Mouse (Mus musculus) midbrain, embryonic 16.5 days (tissue): Measurements from ENCODE around the gene Kifc1. TPM values are rescaled to one million over a fixed set of nuclear protein-coding genes. Genes with fewer than 3 reads are reported as not detected.
A peak's percentile ranks its signal among the peaks of the same experiment; 100 is the strongest.
"Not testable (repeated sequence)": the region's sequence is repeated elsewhere in the genome, so short reads cannot be mapped to it uniquely, and the experiment has no call there.

Experiments used
- ATAC-seq: fragments of 200-750 bp; cut with Nextera tagmentation; 2 replicates; pipeline ENCODE4 v1.8.0; 2017; ENCODE audit warnings: moderate TSS enrichment
- H3K27ac ChIP-seq: fragments of 300-500 bp; sonication (generic); 2 replicates; pipeline ENCODE4 v1.5.1; 2014; ENCODE audit warnings: mild to moderate bottlenecking, low read length, mixed read lengths
- H3K27me3 ChIP-seq: fragments of 300-500 bp; sonication (generic); 2 replicates; pipeline ENCODE4 v1.6.1; 2014; ENCODE audit warnings: low read depth, low read length, mixed read lengths; ENCODE audit not compliant: control insufficient read depth, insufficient read depth
- H3K36me3 ChIP-seq: fragments of 300-500 bp; sonication (generic); 2 replicates; pipeline ENCODE4 v1.6.1; 2014; ENCODE audit warnings: mild to moderate bottlenecking, low read length, moderate library complexity, mixed read lengths; ENCODE audit not compliant: control insufficient read depth, insufficient read depth
- H3K4me1 ChIP-seq: fragments of 300-500 bp; sonication (generic); 2 replicates; pipeline ENCODE4 v1.6.1; 2014; ENCODE audit warnings: mild to moderate bottlenecking, low read length, mixed read lengths; ENCODE audit not compliant: control insufficient read depth, insufficient read depth
- H3K4me2 ChIP-seq: fragments of 300-500 bp; sonication (generic); 2 replicates; pipeline ENCODE4 v1.6.1; 2014; ENCODE audit warnings: mild to moderate bottlenecking, low read length, mixed read lengths
- H3K4me3 ChIP-seq: fragments of 300-500 bp; sonication (generic); 2 replicates; pipeline ENCODE4 v1.5.1; 2014; ENCODE audit warnings: low read depth, mild to moderate bottlenecking, low read length, moderate library complexity, mixed read lengths
- H3K9ac ChIP-seq: fragments of 300-500 bp; sonication (generic); 2 replicates; pipeline ENCODE4 v1.6.1; 2014; ENCODE audit warnings: low read depth, low read length, mixed read lengths
- H3K9me3 ChIP-seq: fragments of 300-500 bp; sonication (generic); replicated peaks from 2 replicates; pipeline ENCODE4 v1.6.1; 2014; ENCODE audit warnings: mild to moderate bottlenecking, low read length, mixed read lengths; ENCODE audit not compliant: control insufficient read depth, poor library complexity, severe bottlenecking
- WGBS: fragments of 180-500 bp; shearing (Covaris S2); extraction: QIAGEN DNeasy Blood & Tissue Kit; methylation state at CpG from one replicate; pipeline ENCODE4 v1.1.7; 2014; 5-methylcytosine and 5-hydroxymethylcytosine counted together
- polyA plus RNA-seq: library from polyadenylated mRNA; unstranded; fragments of >200 nt; fragmentation: Nextera tagmentation; extraction: Ambion mirVana; gene quantifications from 2 replicates; pipeline ENCODE4 v1.2.1, GENCODE M21; 2015

The Kifc1 gene
- polyA plus RNA-seq, 1 experiment from 2014 or later: 2.8 TPM

- H3K4me2 ChIP-seq, ATAC-seq, H3K9me3 ChIP-seq, H3K4me1 ChIP-seq, H3K36me3 ChIP-seq, H3K4me3 ChIP-seq, H3K27me3 ChIP-seq, H3K9ac ChIP-seq, H3K27ac ChIP-seq: not testable (repeated sequence)
- 96% methylated on average over 10 of the region's 11 CpGs for WGBS
Observed at GRCm38 (mm10) chr17:33884320-33884719, 6.1 kb downstream of the Kifc1 start.

- not testable (repeated sequence) for H3K9me3 ChIP-seq, H3K4me3 ChIP-seq, H3K9ac ChIP-seq, ATAC-seq, H3K36me3 ChIP-seq, H3K27ac ChIP-seq, H3K4me1 ChIP-seq, H3K27me3 ChIP-seq, H3K4me2 ChIP-seq
- WGBS: 85% methylated on average over 5 of the region's 5 CpGs
Observed at GRCm38 (mm10) chr17:33875797-33876196, 14.7 kb downstream of the Kifc1 start.

GRCm38 (mm10) chr17:33874411-33874810 lies 16.1 kb downstream of the Kifc1 start:
- Histone ChIP-seq H3K9me3 (no peaks in the 10 kb centered on the region), H3K27ac (no peak overlapping the region), H3K36me3 (no peaks in the 10 kb centered on the region), H3K4me3 (no peak overlapping the region), H3K9ac (no peak overlapping the region), H3K4me2 (no peak overlapping the region), H3K27me3 (no peaks in the 10 kb centered on the region), H3K4me1 (no peaks in the 10 kb centered on the region)
- ATAC-seq: no peak
- 89% methylated on average over 11 of the region's 11 CpGs for WGBS

- H3K4me3 ChIP-seq, H3K4me2 ChIP-seq, ATAC-seq, H3K27ac ChIP-seq, H3K4me1 ChIP-seq, H3K9ac ChIP-seq, H3K36me3 ChIP-seq, H3K27me3 ChIP-seq, H3K9me3 ChIP-seq: not testable (repeated sequence)
- WGBS: no CpG with 5 or more reads among the region's 12 CpGs
Observed at GRCm38 (mm10) chr17:33873537-33873936, 16.9 kb downstream of the Kifc1 start, which contains the start of gene Gm7029. Gene Gm7029, plus strand, starts transcription at chr17:33873837.

GRCm38 (mm10) chr17:33865330-33866030 lies 25.0 kb downstream of the Kifc1 start:
- 41% methylated on average over 7 of the region's 9 CpGs for WGBS
- Histone ChIP-seq H3K4me1 (no peaks in the 10 kb centered on the region), H3K9me3 (no peaks in the 10 kb centered on the region), H3K4me3 (no peak overlapping the region), H3K27ac (no peak overlapping the region), H3K9ac (no peak overlapping the region), H3K27me3 (no peaks in the 10 kb centered on the region), H3K36me3 (no peaks in the 10 kb centered on the region), H3K4me2 (no peak overlapping the region)
- ATAC-seq: no peak

- WGBS: 65% methylated on average over 4 of the region's 4 CpGs
- Histone ChIP-seq H3K9ac (no peak overlapping the region), H3K4me3 (no peak overlapping the region), H3K4me1 (no peaks in the 10 kb centered on the region), H3K27me3 (no peaks in the 10 kb centered on the region), H3K4me2 (no peak overlapping the region), H3K36me3 (no peaks in the 10 kb centered on the region), H3K27ac (no peak overlapping the region), H3K9me3 (no peaks in the 10 kb centered on the region)
- ATAC-seq: no peak
Observed at GRCm38 (mm10) chr17:33857816-33858215, 32.6 kb downstream of the Kifc1 start.

GRCm38 (mm10) chr17:33851331-33851730 lies 39.1 kb downstream of the Kifc1 start:
- WGBS: 82% methylated on average over 1 of the region's 1 CpGs
- H3K36me3 ChIP-seq: peaks cover 15% of the 10 kb centered on the region
- no peaks in the 10 kb centered on the region for H3K4me1 ChIP-seq
- no peak overlapping the region for H3K4me3 ChIP-seq
- no peak overlapping the region for H3K4me2 ChIP-seq
- H3K9ac ChIP-seq: no peak overlapping the region
- no peak for ATAC-seq
- H3K9me3 ChIP-seq: no peaks in the 10 kb centered on the region
- no peaks in the 10 kb centered on the region for H3K27me3 ChIP-seq
- no peak overlapping the region for H3K27ac ChIP-seq

- no peak for ATAC-seq
- Histone ChIP-seq H3K9me3 (no peaks in the 10 kb centered on the region), H3K27ac (no peak overlapping the region), H3K36me3 (peaks cover 15% of the 10 kb centered on the region), H3K4me1 (peaks cover 17% of the 10 kb centered on the region), H3K27me3 (no peaks in the 10 kb centered on the region), H3K4me3 (no peak overlapping the region), H3K9ac (no peak overlapping the region), H3K4me2 (no peak overlapping the region)
- 93% methylated on average over 8 of the region's 8 CpGs for WGBS
Observed at GRCm38 (mm10) chr17:33848139-33848538, 42.3 kb downstream of the Kifc1 start.

- H3K27ac ChIP-seq: no peak overlapping the region
- H3K9me3 ChIP-seq: no peaks in the 10 kb centered on the region
- H3K4me3 ChIP-seq: peak overlapping the region; percentile 62; the same call in 1 of the 2 replicates
- H3K9ac ChIP-seq: 0 out of 2 replicates have a peak overlapping the region, but pooled peaks have one; percentile 8
- H3K27me3 ChIP-seq: no peaks in the 10 kb centered on the region
- peaks cover 17% of the 10 kb centered on the region for H3K4me1 ChIP-seq
- peak overlapping the region; percentile 69 for H3K4me2 ChIP-seq
- no peak for ATAC-seq
- 82% methylated on average over 1 of the region's 1 CpGs for WGBS
- peaks cover 9% of the 10 kb centered on the region for H3K36me3 ChIP-seq
Observed at GRCm38 (mm10) chr17:33844196-33844595, 46.3 kb downstream of the Kifc1 start.
